Mouse (Mus musculus): ENCODE results near the gene Nipsnap1. TPM values are rescaled to one million over a fixed set of nuclear protein-coding genes. Genes with fewer than 3 reads are reported as not detected.

The Nipsnap1 gene
- 32.1 and 41.4 TPM in 2 replicates for polyA plus RNA-seq (2014; fragmentation: Nextera tagmentation; extraction: Ambion mirVana)

DNA sequence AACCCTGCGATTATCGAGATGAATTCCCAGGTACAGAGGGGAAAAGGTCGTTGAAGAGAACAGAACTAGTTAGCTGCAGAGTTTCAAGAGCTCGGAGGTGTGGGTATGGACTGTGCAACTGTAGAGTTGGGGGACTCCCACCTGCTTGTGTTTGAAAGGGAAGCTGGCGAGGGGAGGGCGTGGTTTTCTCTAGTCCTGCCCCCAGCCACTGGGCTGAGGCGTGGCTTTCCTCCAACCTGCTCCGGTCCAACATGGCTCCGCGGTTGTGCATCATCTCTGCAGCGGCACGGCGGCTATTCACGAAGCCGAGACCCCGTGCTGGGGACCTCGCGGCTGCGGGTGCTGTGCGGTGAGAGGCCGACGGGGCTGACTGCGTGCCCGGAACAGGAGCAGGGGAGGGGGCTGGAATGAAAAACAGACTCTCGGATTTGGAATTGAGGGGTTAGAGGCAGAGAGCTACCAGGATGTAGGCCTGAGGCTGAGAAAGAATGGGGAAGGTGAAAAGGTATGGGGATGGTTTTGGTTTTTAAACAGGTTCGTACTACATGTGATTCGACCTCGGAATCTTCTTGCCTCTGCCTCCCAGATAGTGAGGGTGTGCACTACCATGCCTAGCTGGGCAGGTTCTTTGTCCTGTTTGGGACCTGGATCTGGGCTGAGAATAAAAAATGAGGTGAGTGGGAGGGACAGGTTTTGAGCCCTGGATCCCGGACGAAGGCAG lies at the start of gene Nipsnap1:
Gene Nipsnap1, plus strand, starts transcription at position 197 of the 721 bp plus-strand sequence.
- no peaks in the 10 kb centered on the region for H3K27me3 ChIP-seq (replicated peaks; ENCODE audit: control insufficient read depth, insufficient read depth, low read length)
- H3K4me3 ChIP-seq (ENCODE audit: low read depth, low read length): peak within 1 kb of the TSS; percentile 73
- peak within 1 kb of the TSS; percentile 70 for H3K9ac ChIP-seq (ENCODE audit: low read depth, low read length)
- DNase-seq (ENCODE audit: low spot score) (peak; percentile 91), ATAC-seq (ENCODE audit: low read depth) (peak; percentile 96)
- H3K27ac ChIP-seq (replicated peaks; ENCODE audit: low read depth, low read length): no peak within 1 kb of the TSS
- H3K9me3 ChIP-seq (ENCODE audit: control insufficient read depth, low read length): no peaks in the 10 kb centered on the region
- peaks cover 5% of the 10 kb centered on the region; the same call in 1 of the 2 replicates for H3K36me3 ChIP-seq (ENCODE audit: control insufficient read depth, insufficient read depth, low read length)
- 2% methylated on average over 30 of the region's 30 CpGs for WGBS
- H3K4me1 ChIP-seq (ENCODE audit: control insufficient read depth, insufficient read depth, low read length): peaks cover 6% of the 10 kb centered on the region
- H3K4me2 ChIP-seq (ENCODE audit: low read depth, low read length): peak within 1 kb of the TSS; percentile 70

DNA sequence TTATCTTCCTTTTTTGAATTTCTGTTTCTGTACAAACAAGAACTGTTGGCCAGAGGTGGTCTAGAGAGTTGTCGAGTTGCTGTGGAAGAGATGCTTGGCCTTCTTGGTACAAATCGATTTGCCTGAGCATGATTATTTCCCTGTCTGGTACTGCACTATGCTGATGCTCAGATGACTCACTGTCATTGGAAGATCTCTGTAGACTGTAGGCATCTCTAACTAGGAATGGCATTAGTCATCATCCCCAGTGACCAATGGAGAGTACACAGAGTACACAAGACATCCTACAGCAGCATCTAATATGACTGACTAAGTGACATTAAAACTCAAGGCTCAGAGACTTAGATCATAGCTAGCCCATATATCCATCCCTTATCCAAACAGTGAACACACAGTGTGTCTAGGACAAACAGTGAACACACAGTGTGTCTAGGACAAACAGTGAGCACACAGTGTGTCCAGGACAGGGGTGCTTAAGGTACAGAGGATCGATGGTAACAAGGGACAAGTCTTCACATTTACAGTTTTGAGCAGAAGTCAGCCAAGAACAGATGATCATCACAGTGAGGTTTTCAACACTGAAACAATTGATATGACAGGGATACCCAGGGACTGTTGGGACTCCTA lies 47.5 kb upstream of the Nipsnap1 start:
- WGBS: 92% methylated on average over 3 of the region's 3 CpGs
- H3K27ac ChIP-seq (replicated peaks; ENCODE audit: low read depth, low read length): no peak overlapping the region
- ATAC-seq (ENCODE audit: low read depth) (no peak), DNase-seq (ENCODE audit: low spot score) (no peak)
- no peaks in the 10 kb centered on the region for H3K36me3 ChIP-seq (ENCODE audit: control insufficient read depth, insufficient read depth, low read length)
- H3K4me3 ChIP-seq (ENCODE audit: low read depth, low read length): no peak overlapping the region
- H3K27me3 ChIP-seq (replicated peaks; ENCODE audit: control insufficient read depth, insufficient read depth, low read length): no peaks in the 10 kb centered on the region
- H3K4me1 ChIP-seq (ENCODE audit: control insufficient read depth, insufficient read depth, low read length): no peaks in the 10 kb centered on the region
- H3K9me3 ChIP-seq (ENCODE audit: control insufficient read depth, low read length): no peaks in the 10 kb centered on the region
- H3K4me2 ChIP-seq (ENCODE audit: low read depth, low read length): no peak overlapping the region
- no peak overlapping the region for H3K9ac ChIP-seq (ENCODE audit: low read depth, low read length)

DNA sequence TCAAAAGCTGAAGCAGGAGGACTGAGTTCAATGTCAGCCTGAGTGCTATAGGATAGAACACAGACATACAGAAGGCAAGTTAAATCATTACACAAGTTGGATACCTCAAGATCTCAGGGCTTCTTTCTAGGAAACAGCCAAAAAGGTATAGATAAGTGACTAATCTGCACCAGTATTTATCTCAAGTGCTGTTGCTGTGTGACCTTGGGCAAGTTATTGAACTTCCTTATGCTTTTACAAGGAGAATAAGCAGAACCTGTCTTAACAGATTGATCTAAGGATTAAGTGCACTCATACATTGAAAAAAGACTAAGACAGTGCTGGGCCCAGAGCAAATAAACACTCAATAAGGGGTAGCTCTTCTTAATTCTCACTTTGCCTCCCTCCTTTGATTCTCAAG lies 46.4 kb upstream of the Nipsnap1 start:
- Histone ChIP-seq H3K36me3 (ENCODE audit: control insufficient read depth, insufficient read depth, low read length) (no peaks in the 10 kb centered on the region), H3K9ac (ENCODE audit: low read depth, low read length) (no peak overlapping the region), H3K4me2 (ENCODE audit: low read depth, low read length) (no peak overlapping the region), H3K4me3 (ENCODE audit: low read depth, low read length) (no peak overlapping the region), H3K27me3 (replicated peaks; ENCODE audit: control insufficient read depth, insufficient read depth, low read length) (no peaks in the 10 kb centered on the region), H3K9me3 (ENCODE audit: control insufficient read depth, low read length) (no peaks in the 10 kb centered on the region), H3K27ac (replicated peaks; ENCODE audit: low read depth, low read length) (no peak overlapping the region), H3K4me1 (ENCODE audit: control insufficient read depth, insufficient read depth, low read length) (no peaks in the 10 kb centered on the region)
- no peak for DNase-seq (ENCODE audit: low spot score)
- no peak for ATAC-seq (ENCODE audit: low read depth)

DNA sequence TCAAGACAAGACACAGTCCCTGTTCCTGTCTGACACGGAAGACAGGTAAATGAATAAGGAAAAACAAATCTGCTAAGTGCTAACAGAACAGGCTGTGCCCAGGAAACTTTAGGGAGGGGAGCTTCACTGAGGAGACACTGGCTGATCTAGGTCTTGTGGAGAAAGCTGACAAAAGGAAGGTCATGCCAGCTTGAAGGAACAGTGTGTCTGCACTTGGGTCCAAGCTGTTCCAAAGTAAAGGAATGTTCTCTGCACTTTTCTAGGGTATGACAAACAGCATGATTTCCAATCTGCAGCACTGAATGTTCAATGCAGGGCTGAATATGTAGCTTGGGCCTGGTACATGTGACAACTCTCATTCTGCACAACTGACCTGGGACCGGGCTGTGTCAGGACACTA lies 45.8 kb upstream of the Nipsnap1 start:
- no peaks in the 10 kb centered on the region for H3K36me3 ChIP-seq (ENCODE audit: control insufficient read depth, insufficient read depth, low read length)
- H3K27me3 ChIP-seq (replicated peaks; ENCODE audit: control insufficient read depth, insufficient read depth, low read length): no peaks in the 10 kb centered on the region
- no peak overlapping the region for H3K9ac ChIP-seq (ENCODE audit: low read depth, low read length)
- no peaks in the 10 kb centered on the region for H3K4me1 ChIP-seq (ENCODE audit: control insufficient read depth, insufficient read depth, low read length)
- H3K27ac ChIP-seq (replicated peaks; ENCODE audit: low read depth, low read length): no peak overlapping the region
- no peaks in the 10 kb centered on the region for H3K9me3 ChIP-seq (ENCODE audit: control insufficient read depth, low read length)
- DNase-seq (ENCODE audit: low spot score): no peak
- no peak for ATAC-seq (ENCODE audit: low read depth)
- no peak overlapping the region for H3K4me2 ChIP-seq (ENCODE audit: low read depth, low read length)
- H3K4me3 ChIP-seq (ENCODE audit: low read depth, low read length): no peak overlapping the region
- 77% methylated on average over 2 of the region's 2 CpGs for WGBS

DNA sequence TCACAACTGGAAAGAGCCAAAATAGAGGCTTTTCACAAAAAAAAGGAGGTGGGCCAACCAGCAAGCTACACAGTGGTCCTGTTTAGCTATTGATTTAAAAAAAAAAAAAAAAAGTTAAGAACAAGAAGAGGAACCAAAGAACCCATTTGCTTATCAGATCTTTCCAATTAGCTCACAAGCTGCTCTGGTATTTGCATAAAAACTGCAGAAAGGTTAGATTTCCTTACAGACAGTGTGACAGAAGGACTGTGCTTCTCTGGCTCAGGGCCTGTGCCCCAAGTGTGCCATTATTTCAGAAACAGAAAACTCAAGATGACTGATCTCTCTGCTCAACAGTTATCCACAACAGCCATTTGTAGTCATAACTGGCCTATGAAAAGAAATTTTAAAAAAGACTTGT lies 42.7 kb upstream of the Nipsnap1 start:
- no peaks in the 10 kb centered on the region for H3K9me3 ChIP-seq (ENCODE audit: control insufficient read depth, low read length)
- no peaks in the 10 kb centered on the region for H3K27me3 ChIP-seq (replicated peaks; ENCODE audit: control insufficient read depth, insufficient read depth, low read length)
- no peak overlapping the region for H3K9ac ChIP-seq (ENCODE audit: low read depth, low read length)
- no peak overlapping the region for H3K4me2 ChIP-seq (ENCODE audit: low read depth, low read length)
- DNase-seq (ENCODE audit: low spot score) (no peak), ATAC-seq (ENCODE audit: low read depth) (no peak)
- H3K27ac ChIP-seq (replicated peaks; ENCODE audit: low read depth, low read length): no peak overlapping the region
- H3K4me1 ChIP-seq (ENCODE audit: control insufficient read depth, insufficient read depth, low read length): no peaks in the 10 kb centered on the region
- no peaks in the 10 kb centered on the region for H3K36me3 ChIP-seq (ENCODE audit: control insufficient read depth, insufficient read depth, low read length)
- H3K4me3 ChIP-seq (ENCODE audit: low read depth, low read length): no peak overlapping the region

DNA sequence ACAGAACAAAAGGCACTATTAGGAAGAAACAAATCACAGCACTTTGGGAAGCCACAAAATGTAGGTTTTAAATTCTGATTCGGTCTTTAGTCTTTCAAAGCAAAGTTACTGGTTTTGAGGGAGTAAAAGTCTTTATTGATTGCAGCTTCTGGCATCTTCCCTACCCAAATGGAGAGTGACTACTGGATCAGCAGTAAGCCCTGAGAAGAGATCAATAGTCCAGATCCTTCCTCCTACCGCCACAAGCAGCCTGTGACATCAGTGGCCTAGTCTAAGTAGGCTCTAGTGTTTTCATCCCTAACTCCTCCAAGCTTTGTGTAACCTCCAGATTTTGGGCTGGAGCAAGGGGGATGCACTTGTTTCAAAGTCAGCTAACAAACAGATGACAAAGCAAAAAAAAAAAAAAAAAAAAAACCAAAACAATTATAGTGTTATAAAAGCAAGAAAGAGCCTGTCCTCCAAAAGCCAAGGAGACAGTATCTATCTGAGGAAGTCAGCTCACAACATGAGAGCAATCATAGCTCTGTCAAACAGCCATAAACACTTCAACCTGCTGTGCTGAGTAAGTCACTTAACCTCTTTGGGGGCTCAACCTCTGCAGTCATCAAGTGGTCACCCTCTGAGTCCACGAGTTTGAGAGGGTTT lies 40.3 kb upstream of the Nipsnap1 start:
- no peak overlapping the region for H3K4me3 ChIP-seq (ENCODE audit: low read depth, low read length)
- H3K4me1 ChIP-seq (ENCODE audit: control insufficient read depth, insufficient read depth, low read length): no peaks in the 10 kb centered on the region
- H3K9me3 ChIP-seq (ENCODE audit: control insufficient read depth, low read length): no peaks in the 10 kb centered on the region
- no peaks in the 10 kb centered on the region for H3K36me3 ChIP-seq (ENCODE audit: control insufficient read depth, insufficient read depth, low read length)
- H3K4me2 ChIP-seq (ENCODE audit: low read depth, low read length): no peak overlapping the region
- H3K27me3 ChIP-seq (replicated peaks; ENCODE audit: control insufficient read depth, insufficient read depth, low read length): no peaks in the 10 kb centered on the region
- no peak overlapping the region for H3K27ac ChIP-seq (replicated peaks; ENCODE audit: low read depth, low read length)
- 72% methylated on average over 3 of the region's 3 CpGs for WGBS
- DNase-seq (ENCODE audit: low spot score) (no peak), ATAC-seq (ENCODE audit: low read depth) (no peak)
- H3K9ac ChIP-seq (ENCODE audit: low read depth, low read length): no peak overlapping the region

DNA sequence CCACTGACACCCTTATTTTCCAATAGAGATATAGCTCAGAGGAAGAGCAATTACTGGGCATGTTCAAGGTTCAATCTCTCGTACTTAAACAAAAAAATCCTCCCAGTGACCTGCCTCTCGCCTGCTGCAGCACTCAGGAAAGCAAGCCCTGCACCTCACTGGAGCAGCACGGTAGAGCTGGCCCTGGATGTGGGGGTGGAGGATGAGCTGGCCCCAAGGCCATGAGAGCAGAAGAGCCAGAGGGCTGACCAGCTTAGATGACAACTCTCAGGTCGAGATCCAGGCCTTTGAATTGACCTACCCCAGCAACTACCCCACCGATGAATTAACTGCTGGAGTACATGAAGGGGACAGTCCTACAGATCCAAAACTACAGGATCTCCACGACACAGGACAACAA lies 38.3 kb upstream of the Nipsnap1 start:
- Histone ChIP-seq H3K36me3 (ENCODE audit: control insufficient read depth, insufficient read depth, low read length) (no peaks in the 10 kb centered on the region), H3K4me3 (ENCODE audit: low read depth, low read length) (no peak overlapping the region), H3K27ac (replicated peaks; ENCODE audit: low read depth, low read length) (no peak overlapping the region), H3K9me3 (ENCODE audit: control insufficient read depth, low read length) (no peaks in the 10 kb centered on the region), H3K27me3 (replicated peaks; ENCODE audit: control insufficient read depth, insufficient read depth, low read length) (no peaks in the 10 kb centered on the region), H3K9ac (ENCODE audit: low read depth, low read length) (no peak overlapping the region), H3K4me2 (ENCODE audit: low read depth, low read length) (no peak overlapping the region), H3K4me1 (ENCODE audit: control insufficient read depth, insufficient read depth, low read length) (no peaks in the 10 kb centered on the region)
- ATAC-seq (ENCODE audit: low read depth) (no peak), DNase-seq (ENCODE audit: low spot score) (no peak)
- WGBS: 82% methylated on average over 6 of the region's 6 CpGs

DNA sequence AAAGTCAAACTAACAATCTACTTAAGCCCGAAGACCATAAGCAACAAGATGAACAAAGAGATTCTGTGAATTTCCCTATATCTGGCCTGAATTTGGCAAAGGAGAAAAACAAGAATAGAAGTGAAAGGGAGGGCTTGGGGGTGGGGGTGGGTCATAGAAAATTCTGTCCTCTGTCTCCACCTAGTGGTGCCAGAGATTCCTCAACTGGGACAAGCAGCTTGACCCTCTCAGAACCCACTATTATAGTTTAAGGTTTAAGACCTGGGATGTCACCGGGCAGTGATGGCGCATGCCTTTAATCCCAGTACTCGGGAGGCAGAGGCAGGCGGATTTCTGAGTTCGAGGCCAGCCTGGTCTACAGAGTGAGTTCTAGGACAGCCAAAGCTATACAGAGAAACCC lies 37.0 kb upstream of the Nipsnap1 start:
- DNase-seq (ENCODE audit: low spot score) (peak; percentile 54), ATAC-seq (ENCODE audit: low read depth) (no peak)

More for the DNA sequence above, 37.0 kb upstream of the Nipsnap1 start:
- Histone ChIP-seq H3K27ac (replicated peaks; ENCODE audit: low read depth, low read length) (no peak overlapping the region), H3K27me3 (replicated peaks; ENCODE audit: control insufficient read depth, insufficient read depth, low read length) (no peaks in the 10 kb centered on the region), H3K4me3 (ENCODE audit: low read depth, low read length) (no peak overlapping the region), H3K36me3 (ENCODE audit: control insufficient read depth, insufficient read depth, low read length) (no peaks in the 10 kb centered on the region), H3K9ac (ENCODE audit: low read depth, low read length) (no peak overlapping the region), H3K4me1 (ENCODE audit: control insufficient read depth, insufficient read depth, low read length) (no peaks in the 10 kb centered on the region), H3K9me3 (ENCODE audit: control insufficient read depth, low read length) (no peaks in the 10 kb centered on the region), H3K4me2 (ENCODE audit: low read depth, low read length) (no peak overlapping the region)
- WGBS: 64% methylated on average over 6 of the region's 6 CpGs
